Mouse (Mus musculus): ENCODE data around the gene Ddx47. TPM values are rescaled to one million over a fixed set of nuclear protein-coding genes. Genes with fewer than 3 reads are reported as not detected.

Gene Ddx47
- polyA plus RNA-seq (2016; fragmentation: Nextera tagmentation; extraction: Ambion mirVana): 126 and 127 TPM in 2 replicates

- ATAC-seq (ENCODE audit: insufficient number of reproducible peaks, insufficient read depth, low FRiP score, low TSS enrichment, low read depth): peak; percentile 87
- Histone ChIP-seq H3K4me1 (replicated peaks) (peaks cover 6% of the 10 kb centered on the region), H3K9ac (replicated peaks) (peak within 1 kb of the TSS; percentile 82), H3K27ac (no peak within 1 kb of the TSS), H3K36me3 (peaks cover 25% of the 10 kb centered on the region), H3K4me2 (peak within 1 kb of the TSS; percentile 82), H3K9me3 (no peaks in the 10 kb centered on the region), H3K27me3 (no peaks in the 10 kb centered on the region), H3K4me3 (replicated peaks) (peak within 1 kb of the TSS; percentile 65)
- 7% methylated on average over 19 of the region's 19 CpGs for WGBS
Observed at GRCm38 (mm10) chr6:135011048-135011733, at the start of gene Ddx47. TSS of gene Ddx47 (plus strand) at chr6:135011612.

GRCm38 (mm10) chr6:134961858-134962517 is 49.4 kb upstream of the Ddx47 start:
- ATAC-seq (ENCODE audit: insufficient number of reproducible peaks, insufficient read depth, low FRiP score, low TSS enrichment, low read depth): no peak
- Histone ChIP-seq H3K27ac (no peak overlapping the region), H3K9ac (replicated peaks) (no peak overlapping the region), H3K4me2 (no peak overlapping the region), H3K9me3 (no peaks in the 10 kb centered on the region), H3K36me3 (no peaks in the 10 kb centered on the region), H3K27me3 (no peaks in the 10 kb centered on the region), H3K4me3 (replicated peaks) (no peak overlapping the region), H3K4me1 (replicated peaks) (no peaks in the 10 kb centered on the region)
- 37% methylated on average over 9 of the region's 9 CpGs for WGBS

DNA sequence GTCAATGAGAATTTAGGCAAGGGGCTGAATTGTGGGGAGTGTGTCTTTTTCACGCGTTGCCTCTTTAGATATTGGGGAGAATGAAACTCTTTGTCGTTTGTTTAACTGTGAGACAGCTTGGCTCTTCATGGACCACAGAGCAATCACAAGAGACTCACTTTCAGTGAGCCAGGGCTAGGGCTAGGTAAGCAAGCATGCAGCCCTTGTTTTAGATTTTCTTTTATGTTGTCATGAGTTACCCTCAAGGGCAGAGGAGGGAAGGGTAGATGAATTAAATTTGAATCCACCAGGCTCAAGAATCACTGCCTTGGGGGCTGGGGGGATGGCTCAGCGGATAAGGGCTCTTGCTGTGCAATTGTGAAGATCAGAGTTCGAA is 48.9 kb upstream of the Ddx47 start:
- H3K4me1 ChIP-seq (replicated peaks): no peaks in the 10 kb centered on the region
- H3K36me3 ChIP-seq: no peaks in the 10 kb centered on the region
- no peak overlapping the region for H3K9ac ChIP-seq (replicated peaks)
- no peak overlapping the region for H3K4me3 ChIP-seq (replicated peaks)
- H3K4me2 ChIP-seq: no peak overlapping the region
- H3K9me3 ChIP-seq: no peaks in the 10 kb centered on the region
- H3K27me3 ChIP-seq: no peaks in the 10 kb centered on the region
- no peak for ATAC-seq (ENCODE audit: insufficient number of reproducible peaks, insufficient read depth, low FRiP score, low TSS enrichment, low read depth)
- 88% methylated on average over 5 of the region's 5 CpGs for WGBS
- no peak overlapping the region for H3K27ac ChIP-seq

DNA sequence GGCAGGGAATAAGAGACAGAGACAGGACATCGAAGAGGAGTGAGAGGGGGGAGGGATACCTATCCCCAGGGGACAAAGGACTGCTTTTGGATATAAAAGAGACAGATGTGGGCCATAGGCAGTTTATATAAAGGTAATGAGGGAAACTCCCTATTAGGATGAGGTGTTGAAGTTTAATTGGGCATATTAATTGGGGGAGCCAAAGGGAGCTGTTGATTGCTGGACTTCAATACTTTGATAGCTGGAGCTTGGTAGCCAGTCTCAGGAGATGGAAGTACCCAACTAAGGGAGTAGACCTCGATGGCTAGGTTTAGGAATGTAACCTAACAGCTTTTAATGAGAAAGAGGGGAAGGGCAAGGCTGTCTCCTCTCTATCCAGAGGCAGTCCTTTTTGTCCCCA is 47.5 kb upstream of the Ddx47 start:
- H3K36me3 ChIP-seq: no peaks in the 10 kb centered on the region
- no peak overlapping the region for H3K9ac ChIP-seq (replicated peaks)
- H3K4me2 ChIP-seq: no peak overlapping the region
- H3K27me3 ChIP-seq: no peaks in the 10 kb centered on the region
- H3K4me1 ChIP-seq (replicated peaks): no peaks in the 10 kb centered on the region
- no peak overlapping the region for H3K27ac ChIP-seq
- 69% methylated on average over 2 of the region's 2 CpGs for WGBS
- no peak overlapping the region for H3K4me3 ChIP-seq (replicated peaks)
- no peaks in the 10 kb centered on the region for H3K9me3 ChIP-seq
- no peak for ATAC-seq (ENCODE audit: insufficient number of reproducible peaks, insufficient read depth, low FRiP score, low TSS enrichment, low read depth)

DNA sequence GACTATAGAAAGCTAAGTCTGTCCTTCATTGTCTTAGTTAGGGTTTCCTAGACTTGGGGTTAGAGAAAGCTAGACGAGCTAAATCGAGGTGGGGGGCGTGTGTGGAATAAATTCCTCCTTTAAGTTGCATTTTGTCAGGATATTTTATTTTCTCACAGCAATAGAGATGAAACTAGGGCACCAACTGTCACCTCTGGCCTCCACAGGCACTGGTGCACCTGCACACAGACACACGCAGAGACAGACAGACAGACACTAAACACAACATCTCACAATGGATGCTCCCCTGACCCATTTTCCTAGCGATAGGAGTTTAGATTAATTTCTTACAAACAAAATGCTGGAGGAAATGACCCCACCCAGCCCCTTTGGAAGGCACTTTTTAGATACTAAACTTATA is 44.7 kb upstream of the Ddx47 start:
- H3K9me3 ChIP-seq: no peaks in the 10 kb centered on the region
- H3K4me3 ChIP-seq (replicated peaks): no peak overlapping the region
- H3K4me2 ChIP-seq: no peak overlapping the region
- H3K9ac ChIP-seq (replicated peaks): no peak overlapping the region
- WGBS: 95% methylated on average over 5 of the region's 5 CpGs
- H3K27ac ChIP-seq: no peak overlapping the region
- no peaks in the 10 kb centered on the region for H3K36me3 ChIP-seq
- H3K27me3 ChIP-seq: no peaks in the 10 kb centered on the region
- no peaks in the 10 kb centered on the region for H3K4me1 ChIP-seq (replicated peaks)
- no peak for ATAC-seq (ENCODE audit: insufficient number of reproducible peaks, insufficient read depth, low FRiP score, low TSS enrichment, low read depth)

DNA sequence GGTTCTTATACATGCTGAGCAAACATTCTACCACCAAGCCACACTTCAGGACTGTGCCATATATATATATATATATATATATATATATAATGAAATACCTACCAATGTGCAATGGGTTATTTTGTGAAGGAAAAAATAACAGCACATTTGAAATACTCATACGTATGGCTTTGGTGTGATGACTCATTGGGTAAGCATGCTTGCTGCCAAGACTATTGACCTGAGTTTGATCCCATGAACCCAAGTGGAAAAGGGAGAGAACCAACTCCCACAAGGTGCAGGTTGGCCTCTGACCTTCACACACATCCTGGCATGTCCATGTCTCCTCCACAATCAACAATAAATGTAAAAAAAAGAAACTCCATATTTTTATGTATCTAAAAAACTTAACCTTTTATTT is 43.1 kb upstream of the Ddx47 start:
- Histone ChIP-seq H3K27ac (no peak overlapping the region), H3K36me3 (no peaks in the 10 kb centered on the region), H3K4me1 (replicated peaks) (no peaks in the 10 kb centered on the region), H3K4me2 (no peak overlapping the region), H3K4me3 (replicated peaks) (no peak overlapping the region), H3K9me3 (no peaks in the 10 kb centered on the region), H3K9ac (replicated peaks) (no peak overlapping the region), H3K27me3 (no peaks in the 10 kb centered on the region)
- WGBS: 96% methylated on average over 1 of the region's 1 CpGs
- ATAC-seq (ENCODE audit: insufficient number of reproducible peaks, insufficient read depth, low FRiP score, low TSS enrichment, low read depth): no peak

DNA sequence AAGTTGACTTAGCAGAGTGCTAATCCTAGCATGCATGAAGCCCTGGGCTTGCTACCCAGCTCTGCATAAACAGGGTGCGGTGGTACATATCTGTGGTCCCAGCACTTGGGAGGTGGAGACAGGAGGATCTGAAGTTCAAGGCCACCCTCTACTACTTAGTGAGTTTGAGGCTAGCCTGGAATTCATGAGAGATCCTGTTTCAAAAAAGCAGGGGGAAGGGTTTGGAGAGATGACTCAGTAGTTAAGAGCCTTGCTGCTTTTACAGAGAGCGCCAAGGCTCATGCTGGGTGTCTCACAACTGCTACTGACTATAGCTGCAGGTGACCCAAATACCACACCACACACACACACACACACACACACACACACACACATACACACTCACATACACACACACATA is 41.9 kb upstream of the Ddx47 start:
- H3K36me3 ChIP-seq: no peaks in the 10 kb centered on the region
- H3K9ac ChIP-seq (replicated peaks): no peak overlapping the region
- H3K4me3 ChIP-seq (replicated peaks): no peak overlapping the region
- H3K4me2 ChIP-seq: no peak overlapping the region
- no peak overlapping the region for H3K27ac ChIP-seq
- no peaks in the 10 kb centered on the region for H3K27me3 ChIP-seq
- WGBS: 82% methylated on average over 2 of the region's 2 CpGs
- no peaks in the 10 kb centered on the region for H3K4me1 ChIP-seq (replicated peaks)
- no peaks in the 10 kb centered on the region for H3K9me3 ChIP-seq
- no peak for ATAC-seq (ENCODE audit: insufficient number of reproducible peaks, insufficient read depth, low FRiP score, low TSS enrichment, low read depth)

DNA sequence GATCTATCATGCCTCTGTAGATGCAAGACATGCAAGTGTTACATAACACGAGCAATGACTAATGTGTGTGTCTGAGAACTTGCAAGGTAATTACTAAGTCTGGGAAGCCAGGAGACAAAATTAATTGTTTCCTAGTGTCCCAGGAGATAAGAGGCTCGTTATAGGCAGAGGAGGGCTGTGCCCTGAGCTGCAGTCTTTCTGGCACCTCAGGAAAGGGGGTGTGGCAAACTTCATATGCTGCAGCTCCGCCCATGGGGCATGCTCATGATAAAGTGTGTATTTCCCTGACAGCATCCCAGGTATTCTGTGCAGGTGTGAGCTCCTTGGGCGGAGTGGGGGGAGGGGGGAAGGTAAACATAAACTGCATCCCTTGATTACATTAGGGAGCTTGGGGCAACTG is 39.3 kb upstream of the Ddx47 start:
- Histone ChIP-seq H3K9me3 (no peaks in the 10 kb centered on the region), H3K27me3 (no peaks in the 10 kb centered on the region), H3K4me2 (no peak overlapping the region), H3K4me3 (replicated peaks) (no peak overlapping the region), H3K27ac (no peak overlapping the region), H3K9ac (replicated peaks) (no peak overlapping the region), H3K36me3 (no peaks in the 10 kb centered on the region), H3K4me1 (replicated peaks) (0 out of 2 replicates have a peak, but pooled peaks cover 6% of the 10 kb centered on the region)
- WGBS: 40% methylated on average over 4 of the region's 4 CpGs
- no peak for ATAC-seq (ENCODE audit: insufficient number of reproducible peaks, insufficient read depth, low FRiP score, low TSS enrichment, low read depth)

DNA sequence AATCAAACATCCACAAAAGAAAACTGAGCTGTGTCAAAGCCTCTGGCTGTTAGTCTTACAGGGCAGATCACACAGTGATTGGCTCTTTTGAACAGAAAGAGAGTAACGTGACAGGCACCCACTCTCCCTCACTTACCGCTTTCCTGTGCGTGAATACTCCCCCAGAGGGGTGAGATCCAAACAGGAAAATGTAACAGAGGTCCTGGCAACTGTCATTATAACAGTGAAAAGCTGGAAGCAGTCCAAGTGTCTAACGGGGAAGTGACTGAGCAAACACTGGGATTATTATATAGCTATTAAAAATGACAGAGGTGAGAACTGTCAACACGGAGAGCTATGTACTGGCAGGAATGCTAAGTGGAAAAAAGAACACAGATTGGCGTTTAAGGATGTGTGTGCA is 34.8 kb upstream of the Ddx47 start:
- WGBS: 45% methylated on average over 6 of the region's 6 CpGs
- no peak for ATAC-seq (ENCODE audit: insufficient number of reproducible peaks, insufficient read depth, low FRiP score, low TSS enrichment, low read depth)
- Histone ChIP-seq H3K27me3 (0 out of 2 replicates have a peak, but pooled peaks cover under 1% of the 10 kb centered on the region), H3K36me3 (no peaks in the 10 kb centered on the region), H3K9me3 (no peaks in the 10 kb centered on the region), H3K4me1 (replicated peaks) (peaks cover 12% of the 10 kb centered on the region; the same call in 1 of the 2 replicates), H3K9ac (replicated peaks) (no peak overlapping the region), H3K27ac (no peak overlapping the region), H3K4me2 (no peak overlapping the region), H3K4me3 (replicated peaks) (no peak overlapping the region)

DNA sequence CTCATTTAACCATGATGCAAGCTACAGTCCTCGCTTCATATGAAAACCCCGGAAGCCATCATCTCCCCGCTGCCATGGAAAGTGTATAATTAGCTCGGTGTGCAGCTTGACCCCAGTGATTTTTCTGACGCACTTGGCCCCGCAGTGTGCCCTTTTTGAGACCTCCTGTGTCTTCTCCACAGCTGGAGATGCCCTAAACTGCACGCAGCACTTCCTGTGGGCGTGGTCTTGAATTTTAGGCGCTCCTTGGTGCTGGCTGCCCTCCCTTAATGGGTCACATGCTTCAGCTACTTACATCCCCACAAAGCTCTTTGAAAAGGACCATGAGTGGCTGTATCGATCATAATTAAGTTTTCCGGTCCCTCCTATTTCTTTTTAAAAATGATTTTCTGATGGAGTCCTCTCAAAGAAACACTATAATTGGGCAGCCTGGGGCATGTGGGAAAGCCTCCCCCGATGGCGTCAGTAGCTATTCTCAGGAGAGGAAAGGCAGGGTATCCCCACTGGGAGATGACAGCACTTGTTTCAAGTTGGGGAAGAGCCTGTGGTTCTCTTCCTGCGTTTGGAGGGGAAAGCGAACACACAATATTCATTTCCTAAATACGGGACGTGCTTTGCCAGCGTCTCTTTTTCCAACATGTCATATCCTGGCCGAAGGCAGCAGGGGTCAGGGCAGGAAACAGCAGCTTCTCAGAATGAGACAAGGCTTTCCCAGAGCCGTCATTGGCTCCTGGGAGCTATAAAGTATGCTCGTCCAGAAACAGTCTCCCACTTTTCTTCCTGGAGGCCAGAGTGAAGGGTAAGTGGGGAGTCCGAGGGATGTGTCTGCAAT is 30.0 kb upstream of the Ddx47 start, which contains the start of gene Apold1:
Apold1 (plus strand) TSS at position 488 of the 832 bp plus-strand sequence.
- Histone ChIP-seq H3K4me3 (replicated peaks) (peak within 1 kb of the TSS; percentile 20), H3K27ac (no peak within 1 kb of the TSS), H3K4me2 (peak within 1 kb of the TSS; percentile 48), H3K9me3 (no peaks in the 10 kb centered on the region), H3K9ac (replicated peaks) (peak within 1 kb of the TSS; percentile 42; the same call in 1 of the 2 replicates), H3K4me1 (replicated peaks) (peaks cover 17% of the 10 kb centered on the region), H3K36me3 (no peaks in the 10 kb centered on the region), H3K27me3 (peaks cover 12% of the 10 kb centered on the region)
- 33% methylated on average over 22 of the region's 22 CpGs for WGBS
- no peak for ATAC-seq (ENCODE audit: insufficient number of reproducible peaks, insufficient read depth, low FRiP score, low TSS enrichment, low read depth)

Measured in limb, embryonic 12.5 days (tissue).